Mouse (Mus musculus) erythroblast, embryonic 14.5 days (primary cell): ENCODE measurements around the gene Jam2. TPM values are rescaled to one million over a fixed set of nuclear protein-coding genes. Genes with fewer than 3 reads are reported as not detected.

Source experiments
- H3K27me3 ChIP-seq: 2 replicates; pipeline ENCODE4 v1.6.1; 2012; ENCODE audit warnings: inconsistent platforms; ENCODE audit not compliant: control insufficient read depth
- H3K36me3 ChIP-seq: 2 replicates; pipeline ENCODE4 v1.6.1; 2012; ENCODE audit warnings: mild to moderate bottlenecking, inconsistent platforms; ENCODE audit not compliant: control insufficient read depth
- H3K4me1 ChIP-seq: 2 replicates; pipeline ENCODE4 v1.6.1; 2012; ENCODE audit warnings: inconsistent platforms; ENCODE audit not compliant: control insufficient read depth
- H3K4me3 ChIP-seq: replicated peaks from 2 replicates; pipeline ENCODE3; 2012; ENCODE audit warnings: moderate library complexity, mild to moderate bottlenecking, inconsistent platforms
- H3K9me3 ChIP-seq: 2 replicates; pipeline ENCODE4 v1.6.1; 2012; ENCODE audit warnings: low read length, inconsistent platforms, mixed read lengths; ENCODE audit not compliant: control insufficient read depth
- GATA1 ChIP-seq: IDR thresholded peaks from 2 replicates; pipeline ENCODE4 v1.6.1; 2012; ENCODE audit warnings: low read length, inconsistent platforms, mixed read lengths
- TAL1 ChIP-seq: IDR thresholded peaks from 3 replicates; pipeline ENCODE4 v1.6.1; 2012; ENCODE audit warnings: low read length, inconsistent platforms, mixed read lengths
- polyA plus RNA-seq: library from polyadenylated mRNA; stranded (reverse); fragments of >175 nt; gene quantifications from 2 replicates; pipeline ENCODE4 v1.2.3, GENCODE M21; 2012

Jam2 gene
- polyA plus RNA-seq, 1 experiment: not detected

- peaks cover 25% of the 10 kb centered on the region for H3K27me3 ChIP-seq
- H3K36me3 ChIP-seq: no peaks in the 10 kb centered on the region
- H3K9me3 ChIP-seq: no peaks in the 10 kb centered on the region; the same call in 1 of the 2 replicates
- no peaks in the 10 kb centered on the region for H3K4me1 ChIP-seq
- TF ChIP-seq GATA1: no peak
- TF ChIP-seq TAL1: no peak
- no peak overlapping the region for H3K4me3 ChIP-seq
Measured at GRCm38 (mm10) chr16:84769619-84770464, 4.1 kb upstream of the Jam2 start.

GRCm38 (mm10) chr16:84770891-84771290 lies 3.0 kb upstream of the Jam2 start:
- Histone ChIP-seq H3K27me3 (peaks cover 36% of the 10 kb centered on the region), H3K36me3 (no peaks in the 10 kb centered on the region), H3K9me3 (no peaks in the 10 kb centered on the region; the same call in 1 of the 2 replicates), H3K4me3 (no peak overlapping the region), H3K4me1 (no peaks in the 10 kb centered on the region)
- no peak for TF ChIP-seq GATA1
- no peak for TF ChIP-seq TAL1

- no peaks in the 10 kb centered on the region for H3K4me1 ChIP-seq
- H3K27me3 ChIP-seq: peaks cover 41% of the 10 kb centered on the region
- H3K4me3 ChIP-seq: no peak overlapping the region
- TF ChIP-seq GATA1: no peak
- no peak for TF ChIP-seq TAL1
- no peaks in the 10 kb centered on the region for H3K36me3 ChIP-seq
- no peaks in the 10 kb centered on the region; the same call in 1 of the 2 replicates for H3K9me3 ChIP-seq
Measured at GRCm38 (mm10) chr16:84771461-84771860, 2.5 kb upstream of the Jam2 start.

GRCm38 (mm10) chr16:84772496-84773267 lies 1.2 kb upstream of the Jam2 start:
- H3K36me3 ChIP-seq: no peaks in the 10 kb centered on the region
- H3K27me3 ChIP-seq: peaks cover 44% of the 10 kb centered on the region
- no peaks in the 10 kb centered on the region for H3K4me1 ChIP-seq
- TF ChIP-seq TAL1: no peak
- TF ChIP-seq GATA1: no peak
- H3K4me3 ChIP-seq: no peak overlapping the region
- H3K9me3 ChIP-seq: no peaks in the 10 kb centered on the region; the same call in 1 of the 2 replicates

DNA sequence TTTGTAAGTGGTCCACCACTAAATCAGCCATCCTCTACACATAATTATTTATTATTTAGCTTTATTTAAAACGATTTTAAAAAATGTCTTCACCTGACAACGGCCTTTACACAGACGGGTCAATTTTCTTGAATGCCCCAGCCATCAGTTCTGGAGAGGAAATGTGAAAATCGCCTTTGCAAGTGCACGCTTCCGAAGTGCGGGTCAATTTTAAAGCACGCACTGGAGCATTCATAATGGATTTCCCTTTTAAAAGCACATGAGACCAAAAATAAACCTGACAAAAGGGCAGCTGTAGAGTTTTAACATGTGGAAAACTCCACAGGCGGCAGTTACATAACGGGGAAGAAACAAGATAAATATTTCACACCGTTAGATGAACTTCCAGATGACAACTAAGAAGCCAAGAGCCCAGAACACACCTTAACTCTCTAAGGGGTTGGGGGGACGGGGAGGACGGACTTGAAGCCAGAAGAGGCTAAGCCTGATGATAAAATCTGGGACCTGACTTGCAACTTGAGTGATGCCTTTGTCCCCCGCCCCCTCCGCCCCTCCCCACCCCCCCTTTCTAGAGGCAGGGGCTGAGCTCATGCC lies 558 bp upstream of the Jam2 start:
- Histone ChIP-seq H3K4me3 (no peak overlapping the region), H3K27me3 (peaks cover 44% of the 10 kb centered on the region), H3K36me3 (no peaks in the 10 kb centered on the region), H3K9me3 (no peaks in the 10 kb centered on the region; the same call in 1 of the 2 replicates), H3K4me1 (no peaks in the 10 kb centered on the region)
- TF ChIP-seq GATA1: no peak

DNA sequence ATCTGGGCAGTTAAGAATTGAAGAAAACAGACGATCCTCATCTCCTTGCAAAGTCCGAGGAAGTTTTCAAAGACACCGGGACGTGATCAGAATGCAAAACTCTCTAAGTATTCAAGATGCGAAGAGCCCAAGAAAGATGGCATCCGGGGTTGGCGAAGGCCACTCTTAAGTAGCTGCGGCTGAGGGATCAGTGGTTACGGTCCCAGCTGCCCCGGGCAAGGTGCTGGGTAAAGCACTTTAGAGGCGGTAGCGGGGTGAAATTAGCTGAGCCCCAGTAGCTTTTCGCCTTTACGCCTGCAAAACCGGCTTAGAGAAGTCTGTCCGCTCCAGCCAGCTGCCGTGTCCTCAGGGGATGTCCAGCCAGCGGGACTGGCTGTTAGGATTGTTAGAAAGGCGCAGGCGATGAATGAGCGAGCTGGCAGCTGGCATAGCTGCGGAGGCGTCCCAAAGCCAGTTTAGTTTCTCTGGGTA lies 873 bp downstream of the Jam2 start:
- Histone ChIP-seq H3K4me1 (no peaks in the 10 kb centered on the region), H3K27me3 (peaks cover 44% of the 10 kb centered on the region), H3K4me3 (no peak overlapping the region), H3K9me3 (no peaks in the 10 kb centered on the region; the same call in 1 of the 2 replicates), H3K36me3 (no peaks in the 10 kb centered on the region)
- TF ChIP-seq TAL1 (no peak), GATA1 (no peak)

- H3K27me3 ChIP-seq: peaks cover 44% of the 10 kb centered on the region
- H3K4me3 ChIP-seq: no peak overlapping the region
- TF ChIP-seq GATA1: no peak
- TF ChIP-seq TAL1: no peak
- H3K9me3 ChIP-seq: no peaks in the 10 kb centered on the region; the same call in 1 of the 2 replicates
- H3K4me1 ChIP-seq: no peaks in the 10 kb centered on the region
- no peaks in the 10 kb centered on the region for H3K36me3 ChIP-seq
Measured at GRCm38 (mm10) chr16:84775356-84775755, 1.4 kb downstream of the Jam2 start.

DNA sequence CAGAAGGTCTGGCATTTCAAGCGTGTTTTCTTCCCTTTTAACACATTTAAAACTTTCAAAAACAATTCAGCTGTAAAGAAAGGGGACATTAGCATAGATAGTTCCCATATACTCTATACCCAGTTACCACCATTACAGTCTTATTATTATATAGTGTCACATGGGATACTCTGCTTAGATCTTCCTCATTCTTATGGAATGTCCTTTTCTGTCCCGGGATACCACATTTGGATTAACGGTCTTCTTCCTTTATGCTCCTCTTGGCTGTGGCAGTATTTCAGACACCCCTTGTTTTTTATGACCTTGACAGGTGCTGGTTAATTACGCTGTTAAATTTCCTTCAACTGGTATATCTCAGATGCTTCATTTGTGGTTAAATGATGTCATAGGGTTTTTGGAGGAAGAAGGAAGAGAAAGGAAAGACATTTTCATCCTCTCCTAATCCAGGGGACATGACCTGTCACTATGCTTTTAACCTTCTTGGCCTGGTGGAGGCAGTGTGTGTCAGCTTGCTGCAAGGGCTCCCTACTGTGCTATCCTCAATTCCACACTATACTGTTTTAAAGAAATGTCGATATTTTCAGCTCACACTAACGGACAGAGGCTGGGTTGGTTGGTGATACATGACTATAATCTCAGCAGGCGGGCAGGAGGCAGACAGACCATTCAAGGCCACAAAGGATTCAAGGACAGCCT lies 2.3 kb downstream of the Jam2 start:
- Histone ChIP-seq H3K36me3 (no peaks in the 10 kb centered on the region), H3K9me3 (no peaks in the 10 kb centered on the region; the same call in 1 of the 2 replicates), H3K27me3 (peaks cover 44% of the 10 kb centered on the region), H3K4me1 (no peaks in the 10 kb centered on the region), H3K4me3 (no peak overlapping the region)
- no peak for TF ChIP-seq TAL1
- TF ChIP-seq GATA1: no peak
